Mouse (Mus musculus): ENCODE data around the gene Olfr1449. TPM values are rescaled to one million over a fixed set of nuclear protein-coding genes. Genes with fewer than 3 reads are reported as not detected.
"Not testable (repeated sequence)": the region's sequence is repeated elsewhere in the genome, so short reads cannot be mapped to it uniquely, and the experiment has no call there.

The Olfr1449 gene
- not detected for total RNA-seq (2022)

DNA sequence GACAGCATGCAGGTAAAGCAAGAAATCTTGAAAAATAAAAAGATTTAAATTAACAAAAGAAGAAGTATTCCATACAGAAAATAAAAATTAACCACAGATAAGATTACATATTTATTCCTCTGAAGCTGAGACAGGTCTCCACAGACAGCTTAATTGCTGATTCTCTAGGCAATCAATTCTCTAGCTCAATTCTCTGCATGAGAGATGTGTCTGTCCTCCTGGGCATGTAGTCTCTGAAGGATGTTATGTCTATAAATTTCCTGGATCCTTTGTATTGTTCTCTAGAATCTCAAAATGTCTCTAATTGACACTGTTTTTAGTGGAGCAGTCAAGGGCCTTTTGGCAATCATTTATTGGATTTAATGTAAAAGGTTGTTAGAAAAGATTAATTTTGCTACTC lies at the start of gene Olfr1449:
TSS of gene Olfr1449 (plus strand) at position 301 of the 400 bp plus-strand sequence.
- DNase-seq (ENCODE audit: low spot score), result no peak

DNA sequence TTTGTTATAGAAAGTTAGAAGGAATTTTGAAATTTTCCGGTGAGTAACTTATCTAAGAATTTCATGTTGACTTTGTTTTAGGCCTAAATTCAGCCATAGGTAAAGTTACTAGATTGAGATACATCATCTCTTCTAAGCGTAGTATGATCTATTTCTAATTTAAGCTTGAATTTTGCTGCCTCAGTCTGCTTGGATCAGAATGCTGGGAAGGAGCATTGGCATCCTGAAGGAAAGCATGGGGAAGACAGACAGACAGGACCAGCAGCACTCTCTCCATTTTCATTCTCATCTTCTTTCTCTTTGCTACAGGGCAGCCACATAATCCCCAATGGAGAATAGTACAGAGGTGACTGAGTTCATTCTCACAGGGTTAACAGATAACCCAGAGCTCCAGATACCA lies 47.1 kb upstream of the Olfr1449 start, which contains the start of gene Olfr1445:
TSS of gene Olfr1445 (plus strand) at position 301 of the 400 bp plus-strand sequence.
- no peak for DNase-seq (ENCODE audit: low spot score)

DNA sequence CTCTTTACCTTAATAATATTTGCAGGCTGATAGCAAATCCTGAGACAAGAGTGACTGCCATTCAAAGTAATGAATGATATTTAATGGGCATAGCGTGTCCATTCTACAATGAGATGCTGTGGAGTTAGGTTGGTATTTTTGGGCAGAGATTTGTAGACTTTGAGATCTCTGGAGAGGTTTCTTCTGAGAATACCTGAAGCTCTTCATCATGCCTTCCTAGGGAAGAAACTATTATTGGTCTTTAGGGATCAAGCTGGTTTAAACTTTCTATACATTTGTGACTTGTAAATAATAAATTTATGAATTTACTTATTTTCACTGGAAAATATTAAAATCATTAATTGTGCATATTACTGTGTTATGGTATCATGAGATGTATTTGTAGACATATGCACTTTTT lies 37.2 kb upstream of the Olfr1449 start, which contains the start of gene Olfr1446:
TSS of gene Olfr1446 (minus strand) at position 101 of the 400 bp plus-strand sequence.
- DNase-seq (ENCODE audit: low spot score), result no peak

DNA sequence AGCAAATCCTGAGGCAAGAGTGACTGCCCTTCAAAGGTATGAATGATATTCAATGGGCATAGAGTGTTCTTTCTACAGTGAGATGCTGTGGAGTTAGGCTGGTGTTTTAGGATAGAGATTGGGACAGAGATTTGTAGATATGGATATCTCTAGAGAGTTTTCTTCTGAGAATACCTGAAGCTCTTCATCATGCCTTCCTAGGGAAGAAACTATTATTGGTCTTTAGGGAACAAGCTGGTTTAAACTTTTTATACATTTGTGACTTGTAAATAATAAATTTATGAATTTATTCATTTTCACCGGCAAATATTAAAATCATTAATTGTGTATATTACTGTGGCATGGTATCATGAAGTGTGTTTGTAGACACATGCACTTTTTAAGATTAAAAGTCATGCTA lies 27.0 kb upstream of the Olfr1449 start, which contains the start of gene Olfr1447:
TSS of gene Olfr1447 (minus strand) at position 101 of the 400 bp plus-strand sequence.
- DNase-seq (ENCODE audit: low spot score), result no peak

DNA sequence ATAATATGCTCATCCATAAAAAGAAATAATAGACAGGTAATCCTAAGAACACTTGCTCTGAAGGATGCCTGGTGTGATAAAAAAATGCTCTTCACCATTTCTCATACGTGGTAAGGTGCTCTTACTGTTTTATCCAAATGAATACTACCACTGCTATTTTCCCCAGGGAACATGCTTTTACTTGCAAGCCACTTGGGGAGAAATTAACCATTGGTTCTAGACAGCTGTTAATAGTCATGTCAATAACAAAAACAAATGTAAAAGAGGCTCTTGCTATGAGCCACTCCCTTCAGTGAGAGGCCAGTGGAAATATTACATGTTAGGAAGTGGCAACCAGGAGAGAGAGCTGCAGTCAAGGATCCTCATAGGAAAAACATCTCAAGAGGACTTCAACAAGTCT lies 6.3 kb upstream of the Olfr1449 start, which contains the start of gene Olfr1448:
TSS of gene Olfr1448 (minus strand) at position 101 of the 400 bp plus-strand sequence.
- no peak for DNase-seq (ENCODE audit: low spot score)

DNA sequence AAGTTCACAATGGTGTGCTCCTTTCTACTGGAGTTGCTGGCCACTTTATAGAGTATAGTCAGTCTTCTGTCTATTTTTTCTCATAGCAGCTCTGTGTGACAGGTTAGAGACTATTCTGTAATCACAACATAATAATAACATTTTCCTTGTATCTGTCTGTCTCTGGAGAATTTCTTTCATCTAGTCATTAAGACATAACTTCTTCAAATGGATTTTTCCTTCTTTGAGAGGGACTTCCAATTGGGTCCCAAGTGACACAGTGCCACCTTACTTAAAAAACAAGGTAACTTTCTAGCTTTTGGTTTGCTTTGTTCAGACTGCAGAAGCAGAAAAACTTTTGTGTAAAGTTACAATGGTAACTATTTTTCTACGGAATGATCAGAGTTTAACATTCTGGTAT lies 19.3 kb downstream of the Olfr1449 start, which contains the start of gene Olfr1450:
TSS of gene Olfr1450 (plus strand) at position 301 of the 400 bp plus-strand sequence.
- no peak for DNase-seq (ENCODE audit: low spot score)

DNA sequence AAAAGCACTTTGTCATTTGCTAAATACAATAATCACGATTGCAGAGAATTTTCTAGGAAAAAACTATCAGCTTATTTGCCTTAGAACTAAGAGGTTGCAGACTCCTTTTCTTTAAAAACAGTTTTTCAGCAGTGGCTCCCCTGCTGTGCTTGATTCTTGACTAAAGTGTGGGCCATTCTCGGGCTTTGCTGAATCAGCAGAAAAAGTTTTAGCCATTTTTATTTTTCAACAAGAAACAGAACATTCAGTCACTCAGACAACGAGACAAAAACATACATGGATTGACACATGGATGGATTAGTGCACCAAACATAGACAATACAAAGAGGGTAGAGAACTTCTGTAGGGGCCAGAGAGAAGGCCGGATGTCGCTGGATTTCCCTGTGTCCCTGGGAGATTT lies 39.4 kb downstream of the Olfr1449 start:
- not testable (repeated sequence) for DNase-seq (ENCODE audit: low spot score)

Other genes starting within 250 kb of the Olfr1449 start
- gene Keg1, start 235.1 kb upstream of the Olfr1449 start, total RNA-seq (2022), result not detected
- 1 to 10 TPM in 1 of 4 experiments, under 1 TPM in 3; 0.52 to 1.9 (median 0.95) TPM for gene Cntf, start 165.2 kb upstream of the Olfr1449 start, total RNA-seq (2022)
- gene Zfp91, start 134.7 kb upstream of the Olfr1449 start, total RNA-seq (2022), result 10 to 100 TPM; 75.1 to 88.7 (median 81.0) TPM
- 1 to 10 TPM in 1 of 4 experiments, under 1 TPM in 3; 0.60 to 1.1 (median 0.71) TPM for gene Lpxn, start 134.6 kb upstream of the Olfr1449 start, total RNA-seq (2022)
- not detected for gene Gm5244, start 84.2 kb upstream of the Olfr1449 start, total RNA-seq (2022)
- gene Olfr1444, start 73.6 kb upstream of the Olfr1449 start, total RNA-seq (2022), result not detected
- gene Olfr1445, start 47.0 kb upstream of the Olfr1449 start, total RNA-seq (2022), result not detected
- not detected for gene Olfr1446, start 37.3 kb upstream of the Olfr1449 start, total RNA-seq (2022)
- not detected for gene Olfr1447, start 27.1 kb upstream of the Olfr1449 start, total RNA-seq (2022)
- not detected for gene Olfr1448, start 6.4 kb upstream of the Olfr1449 start, total RNA-seq (2022)
- gene Olfr1450, start 19.4 kb downstream of the Olfr1449 start, total RNA-seq (2022), result not detected
- not detected for gene Olfr1451, start 64.2 kb downstream of the Olfr1449 start, total RNA-seq (2022)
- gene Olfr1453, start 97.5 kb downstream of the Olfr1449 start, total RNA-seq (2022), result not detected
- not detected for gene Olfr1454, start 129.8 kb downstream of the Olfr1449 start, total RNA-seq (2022)
- gene Olfr1457, start 167.1 kb downstream of the Olfr1449 start, total RNA-seq (2022), result not detected
- not detected for gene Olfr1458, start 175.9 kb downstream of the Olfr1449 start, total RNA-seq (2022)
- under 1 TPM in 2 of 4 experiments, not detected in 2; 0.05 to 0.09 TPM for gene Olfr1459, start 218.7 kb downstream of the Olfr1449 start, total RNA-seq (2022)
- not detected for gene Olfr1461, start 232.2 kb downstream of the Olfr1449 start, total RNA-seq (2022)

Data from heart, adult 8-10 months (tissue).